Mouse (Mus musculus): ENCODE results near the gene Vsig1. TPM values are rescaled to one million over a fixed set of nuclear protein-coding genes. Genes with fewer than 3 reads are reported as not detected.

Gene Vsig1
- total RNA-seq (2012; rRNA removed): not detected in 2 replicates

DNA sequence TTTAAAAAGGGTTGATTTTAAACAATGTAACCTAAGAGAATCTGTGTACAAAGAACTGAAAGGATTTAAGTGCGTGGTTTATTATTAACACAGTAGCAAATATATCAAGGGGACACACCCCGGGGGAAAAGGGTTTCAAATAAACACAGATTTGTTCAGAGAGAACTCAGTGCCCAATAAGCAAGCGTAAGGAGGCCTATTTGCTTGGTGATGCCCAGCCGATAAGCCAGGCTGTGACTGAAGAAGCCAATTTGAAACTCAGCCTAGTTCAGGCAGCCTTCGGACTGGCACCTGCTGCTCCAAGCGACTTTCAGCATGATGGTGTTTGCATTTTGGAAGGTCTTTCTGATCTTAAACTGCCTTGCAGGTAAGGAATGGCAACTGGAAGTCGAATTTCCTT, at the start of gene Vsig1:
TSS of gene Vsig1 (plus strand) at position 249 of the 400 bp plus-strand sequence.
- in situ Hi-C loops (cut with MboI; ENCODE audit: low sequenced_read_pairs in 2 of 2, unreplicated experiment in 2 of 2): no loop called here
- H3K4me3 ChIP-seq (ENCODE audit: insufficient read depth in 1 of 2, low read depth in 1 of 2, low read length in 2 of 2, poor library complexity in 1 of 2, severe bottlenecking in 1 of 2): no peak within 1 kb of the TSS
- H3K9ac ChIP-seq (ENCODE audit: insufficient read depth, low read depth, low read length, poor library complexity, severe bottlenecking): no peak within 1 kb of the TSS
- no peaks in the 10 kb centered on the region for H3K9me3 ChIP-seq (ENCODE audit: control insufficient read depth, insufficient read depth, low read depth, low read length)
- no peak for TF ChIP-seq HCFC1 (IDR thresholded peaks at IDR 0.05; ENCODE audit: borderline replicate concordance, insufficient read depth, low read length)
- no peak for TF ChIP-seq CHD2 (IDR thresholded peaks at IDR 0.05; ENCODE audit: low read depth, low read length)
- TF ChIP-seq MAFK (IDR thresholded peaks at IDR 0.05; ENCODE audit: insufficient read depth, low read depth, low read length): no peak
- no peak for TF ChIP-seq ZC3H11A (IDR thresholded peaks at IDR 0.05; ENCODE audit: borderline replicate concordance, low read depth, low read length)
- no peak for TF ChIP-seq ZNF384 (IDR thresholded peaks at IDR 0.05; ENCODE audit: low read depth, low read length)
- no peaks in the 10 kb centered on the region for H3K36me3 ChIP-seq (ENCODE audit: control insufficient read depth, insufficient read depth, low read length, poor library complexity, severe bottlenecking)
- H3K4me1 ChIP-seq (ENCODE audit: control insufficient read depth in 2 of 2, insufficient read depth in 2 of 2, low read length in 2 of 2, poor library complexity in 1 of 2): no peaks in the 10 kb centered on the region
- no peak within 1 kb of the TSS for H3K27ac ChIP-seq (ENCODE audit: insufficient read depth, low read depth, low read length, poor library complexity, severe bottlenecking)
- no peak for DNase-seq (ENCODE audit: low read depth, low spot score)

GRCm38 (mm10) chrX:140862760-140863159, 44.6 kb upstream of the Vsig1 start:
- no peak for DNase-seq (ENCODE audit: low read depth, low spot score)
- no peak overlapping the region for H3K4me3 ChIP-seq (ENCODE audit: insufficient read depth in 1 of 2, low read depth in 1 of 2, low read length in 2 of 2, poor library complexity in 1 of 2, severe bottlenecking in 1 of 2)
- H3K36me3 ChIP-seq (ENCODE audit: control insufficient read depth, insufficient read depth, low read length, poor library complexity, severe bottlenecking): no peaks in the 10 kb centered on the region
- no peaks in the 10 kb centered on the region for H3K9me3 ChIP-seq (ENCODE audit: control insufficient read depth, insufficient read depth, low read depth, low read length)
- H3K4me1 ChIP-seq (ENCODE audit: control insufficient read depth in 2 of 2, insufficient read depth in 2 of 2, low read length in 2 of 2, poor library complexity in 1 of 2): no peaks in the 10 kb centered on the region
- no peak overlapping the region for H3K9ac ChIP-seq (ENCODE audit: insufficient read depth, low read depth, low read length, poor library complexity, severe bottlenecking)
- no peak overlapping the region for H3K27ac ChIP-seq (ENCODE audit: insufficient read depth, low read depth, low read length, poor library complexity, severe bottlenecking)
- in situ Hi-C loops (cut with MboI; ENCODE audit: low sequenced_read_pairs in 2 of 2, unreplicated experiment in 2 of 2): no loop called here
- no peak for TF ChIP-seq CHD2 (IDR thresholded peaks at IDR 0.05; ENCODE audit: low read depth, low read length)
- no peak for TF ChIP-seq ZC3H11A (IDR thresholded peaks at IDR 0.05; ENCODE audit: borderline replicate concordance, low read depth, low read length)
- TF ChIP-seq ZNF384 (IDR thresholded peaks at IDR 0.05; ENCODE audit: low read depth, low read length): no peak
- TF ChIP-seq HCFC1 (IDR thresholded peaks at IDR 0.05; ENCODE audit: borderline replicate concordance, insufficient read depth, low read length): no peak
- TF ChIP-seq MAFK (IDR thresholded peaks at IDR 0.05; ENCODE audit: insufficient read depth, low read depth, low read length): no peak

- Histone ChIP-seq H3K9me3 (ENCODE audit: control insufficient read depth, insufficient read depth, low read depth, low read length) (no peaks in the 10 kb centered on the region), H3K4me1 (ENCODE audit: control insufficient read depth in 2 of 2, insufficient read depth in 2 of 2, low read length in 2 of 2, poor library complexity in 1 of 2) (no peaks in the 10 kb centered on the region), H3K36me3 (ENCODE audit: control insufficient read depth, insufficient read depth, low read length, poor library complexity, severe bottlenecking) (no peaks in the 10 kb centered on the region), H3K4me3 (ENCODE audit: insufficient read depth in 1 of 2, low read depth in 1 of 2, low read length in 2 of 2, poor library complexity in 1 of 2, severe bottlenecking in 1 of 2) (no peak overlapping the region), H3K27ac (ENCODE audit: insufficient read depth, low read depth, low read length, poor library complexity, severe bottlenecking) (no peak overlapping the region), H3K9ac (ENCODE audit: insufficient read depth, low read depth, low read length, poor library complexity, severe bottlenecking) (no peak overlapping the region)
- no peak for DNase-seq (ENCODE audit: low read depth, low spot score)
- no peak for TF ChIP-seq ZC3H11A (IDR thresholded peaks at IDR 0.05; ENCODE audit: borderline replicate concordance, low read depth, low read length)
- TF ChIP-seq MAFK (IDR thresholded peaks at IDR 0.05; ENCODE audit: insufficient read depth, low read depth, low read length): no peak
- TF ChIP-seq HCFC1 (IDR thresholded peaks at IDR 0.05; ENCODE audit: borderline replicate concordance, insufficient read depth, low read length): no peak
- TF ChIP-seq CHD2 (IDR thresholded peaks at IDR 0.05; ENCODE audit: low read depth, low read length): no peak
- TF ChIP-seq ZNF384 (IDR thresholded peaks at IDR 0.05; ENCODE audit: low read depth, low read length): no peak
- in situ Hi-C loops (cut with MboI; ENCODE audit: low sequenced_read_pairs in 2 of 2, unreplicated experiment in 2 of 2): no loop called here
These were observed 44.0 kb upstream of the Vsig1 start for GRCm38 (mm10) chrX:140863431-140863830.

- Histone ChIP-seq H3K36me3 (ENCODE audit: control insufficient read depth, insufficient read depth, low read length, poor library complexity, severe bottlenecking) (no peaks in the 10 kb centered on the region), H3K4me1 (ENCODE audit: control insufficient read depth in 2 of 2, insufficient read depth in 2 of 2, low read length in 2 of 2, poor library complexity in 1 of 2) (no peaks in the 10 kb centered on the region), H3K9ac (ENCODE audit: insufficient read depth, low read depth, low read length, poor library complexity, severe bottlenecking) (no peak overlapping the region), H3K4me3 (ENCODE audit: insufficient read depth in 1 of 2, low read depth in 1 of 2, low read length in 2 of 2, poor library complexity in 1 of 2, severe bottlenecking in 1 of 2) (no peak overlapping the region), H3K9me3 (ENCODE audit: control insufficient read depth, insufficient read depth, low read depth, low read length) (no peaks in the 10 kb centered on the region), H3K27ac (ENCODE audit: insufficient read depth, low read depth, low read length, poor library complexity, severe bottlenecking) (no peak overlapping the region)
- no peak for DNase-seq (ENCODE audit: low read depth, low spot score)
- in situ Hi-C loops (cut with MboI; ENCODE audit: low sequenced_read_pairs in 2 of 2, unreplicated experiment in 2 of 2): no loop called here
- no peak for TF ChIP-seq ZNF384 (IDR thresholded peaks at IDR 0.05; ENCODE audit: low read depth, low read length)
- TF ChIP-seq ZC3H11A (IDR thresholded peaks at IDR 0.05; ENCODE audit: borderline replicate concordance, low read depth, low read length): no peak
These were observed 20.2 kb upstream of the Vsig1 start for GRCm38 (mm10) chrX:140887193-140887592.

- H3K27ac ChIP-seq (ENCODE audit: insufficient read depth, low read depth, low read length, poor library complexity, severe bottlenecking): no peak overlapping the region
- no peaks in the 10 kb centered on the region for H3K36me3 ChIP-seq (ENCODE audit: control insufficient read depth, insufficient read depth, low read length, poor library complexity, severe bottlenecking)
- no peak overlapping the region for H3K9ac ChIP-seq (ENCODE audit: insufficient read depth, low read depth, low read length, poor library complexity, severe bottlenecking)
- no peaks in the 10 kb centered on the region for H3K9me3 ChIP-seq (ENCODE audit: control insufficient read depth, insufficient read depth, low read depth, low read length)
- DNase-seq (ENCODE audit: low read depth, low spot score): no peak
- in situ Hi-C loops (cut with MboI; ENCODE audit: low sequenced_read_pairs in 2 of 2, unreplicated experiment in 2 of 2): no loop called here
- TF ChIP-seq MAFK (IDR thresholded peaks at IDR 0.05; ENCODE audit: insufficient read depth, low read depth, low read length) (no peak), ZNF384 (IDR thresholded peaks at IDR 0.05; ENCODE audit: low read depth, low read length) (no peak)
- no peak overlapping the region for H3K4me3 ChIP-seq (ENCODE audit: insufficient read depth in 1 of 2, low read depth in 1 of 2, low read length in 2 of 2, poor library complexity in 1 of 2, severe bottlenecking in 1 of 2)
- no peaks in the 10 kb centered on the region for H3K4me1 ChIP-seq (ENCODE audit: control insufficient read depth in 2 of 2, insufficient read depth in 2 of 2, low read length in 2 of 2, poor library complexity in 1 of 2)
These were observed 15.6 kb upstream of the Vsig1 start for GRCm38 (mm10) chrX:140891796-140892195.
